Mouse (Mus musculus) forebrain, embryonic 10.5 days (tissue): ENCODE results near the gene Dusp15. TPM values are rescaled to one million over a fixed set of nuclear protein-coding genes. Genes with fewer than 3 reads are reported as not detected.

ENCODE experiments used
- DNase-seq: peaks from one replicate; pipeline ENCODE4 v3.0.0-alpha.2; 2017; ENCODE audit warnings: low spot score; ENCODE audit errors: extremely low spot score
- H3K27ac ChIP-seq: fragments of 300-500 bp; sonication (generic); 2 replicates; pipeline ENCODE4 v1.5.1; 2016; ENCODE audit warnings: mild to moderate bottlenecking
- H3K27me3 ChIP-seq: fragments of 300-500 bp; sonication (generic); 2 replicates; pipeline ENCODE4 v1.6.1; 2016; ENCODE audit warnings: mild to moderate bottlenecking; ENCODE audit not compliant: poor library complexity, severe bottlenecking
- H3K36me3 ChIP-seq: fragments of 300-500 bp; sonication (generic); replicated peaks from 2 replicates; pipeline ENCODE4 v1.6.1; 2016; ENCODE audit warnings: mild to moderate bottlenecking, moderate library complexity
- H3K4me1 ChIP-seq: fragments of 300-500 bp; sonication (generic); 2 replicates; pipeline ENCODE4 v1.6.1; 2016
- H3K4me3 ChIP-seq: fragments of 300-500 bp; sonication (generic); 2 replicates; pipeline ENCODE4 v1.5.1; 2016; ENCODE audit warnings: mild to moderate bottlenecking, moderate library complexity
- H3K9me3 ChIP-seq: fragments of 300-500 bp; sonication (generic); 2 replicates; pipeline ENCODE4 v1.6.1; 2016; ENCODE audit warnings: mild to moderate bottlenecking, moderate library complexity
- WGBS: fragments of 180-500 bp; shearing (Covaris S2); methylation state at CpG from one replicate; pipeline ENCODE4 v1.1.7; 2016; 5-methylcytosine and 5-hydroxymethylcytosine counted together
- polyA plus RNA-seq: library from polyadenylated mRNA; unstranded; fragments of >200 nt; fragmentation: Nextera tagmentation; extraction: Ambion mirVana; gene quantifications from 2 replicates; pipeline ENCODE4 v1.2.1, GENCODE M21; 2016

The Dusp15 gene
- polyA plus RNA-seq = 0.42 and 0.95 TPM in 2 replicates

- peak; percentile 44 for DNase-seq
- Histone ChIP-seq H3K27ac (peak within 1 kb of the TSS; percentile 87), H3K9me3 (no peaks in the 10 kb centered on the region), H3K36me3 (no peaks in the 10 kb centered on the region), H3K4me3 (peak within 1 kb of the TSS; percentile 80), H3K4me1 (peaks cover 28% of the 10 kb centered on the region), H3K27me3 (peaks cover 91% of the 10 kb centered on the region)
- WGBS = 2% methylated on average over 49 of the region's 54 CpGs
Observed at GRCm38 (mm10) chr2:152951065-152951849, at the start of gene Dusp15. Dusp15 (minus strand) TSS chr2:152951698.

- H3K36me3 ChIP-seq = no peaks in the 10 kb centered on the region
- 0 out of 2 replicates have a peak, but pooled peaks cover under 1% of the 10 kb centered on the region for H3K27me3 ChIP-seq
- H3K9me3 ChIP-seq = no peaks in the 10 kb centered on the region
- H3K27ac ChIP-seq = no peak overlapping the region
- 78% methylated on average over 4 of the region's 4 CpGs for WGBS
- H3K4me3 ChIP-seq = no peak overlapping the region
- H3K4me1 ChIP-seq = peaks cover 9% of the 10 kb centered on the region
- no peak for DNase-seq
Observed at GRCm38 (mm10) chr2:152997046-152997445, 45.5 kb upstream of the Dusp15 start.

DNA sequence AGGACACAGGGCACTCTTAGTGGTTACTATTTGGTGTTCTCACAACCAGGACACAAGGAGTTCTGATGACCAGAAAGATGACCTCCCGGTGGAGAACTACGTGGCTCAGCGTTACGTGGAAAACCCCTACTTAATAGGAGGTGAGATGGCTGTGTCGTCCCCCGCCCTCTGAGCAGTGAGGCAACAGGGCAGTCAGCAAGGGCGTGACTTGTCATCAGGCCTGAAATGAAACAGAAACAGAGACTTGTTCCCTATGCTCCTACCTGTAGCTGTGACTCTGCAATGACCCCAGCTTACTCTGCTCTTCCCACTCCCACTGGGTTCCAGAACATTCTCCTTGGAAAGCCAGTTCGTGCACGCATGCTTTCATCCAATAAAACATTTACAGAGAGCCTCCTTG, 40.0 kb upstream of the Dusp15 start:
- Histone ChIP-seq H3K9me3 (no peaks in the 10 kb centered on the region), H3K4me3 (no peak overlapping the region), H3K27me3 (no peaks in the 10 kb centered on the region), H3K36me3 (no peaks in the 10 kb centered on the region), H3K27ac (no peak overlapping the region), H3K4me1 (peaks cover 9% of the 10 kb centered on the region)
- DNase-seq = no peak
- 89% methylated on average over 9 of the region's 9 CpGs for WGBS

GRCm38 (mm10) chr2:152985582-152985981, 34.1 kb upstream of the Dusp15 start:
- H3K9me3 ChIP-seq = no peaks in the 10 kb centered on the region
- H3K27ac ChIP-seq = 0 out of 2 replicates have a peak overlapping the region, but pooled peaks have one; percentile 30
- 18% methylated on average over 1 of the region's 1 CpGs for WGBS
- H3K36me3 ChIP-seq = no peaks in the 10 kb centered on the region
- no peak for DNase-seq
- no peak overlapping the region for H3K4me3 ChIP-seq
- H3K27me3 ChIP-seq = no peaks in the 10 kb centered on the region
- peaks cover 3% of the 10 kb centered on the region; the same call in 1 of the 2 replicates for H3K4me1 ChIP-seq

GRCm38 (mm10) chr2:152976991-152977390, 25.5 kb upstream of the Dusp15 start:
- Histone ChIP-seq H3K4me1 (no peaks in the 10 kb centered on the region), H3K27me3 (no peaks in the 10 kb centered on the region; the same call in 1 of the 2 replicates), H3K27ac (no peak overlapping the region), H3K9me3 (peaks cover 2% of the 10 kb centered on the region; the same call in 1 of the 2 replicates), H3K36me3 (no peaks in the 10 kb centered on the region), H3K4me3 (no peak overlapping the region)
- DNase-seq = no peak
- WGBS = 55% methylated on average over 3 of the region's 3 CpGs

DNA sequence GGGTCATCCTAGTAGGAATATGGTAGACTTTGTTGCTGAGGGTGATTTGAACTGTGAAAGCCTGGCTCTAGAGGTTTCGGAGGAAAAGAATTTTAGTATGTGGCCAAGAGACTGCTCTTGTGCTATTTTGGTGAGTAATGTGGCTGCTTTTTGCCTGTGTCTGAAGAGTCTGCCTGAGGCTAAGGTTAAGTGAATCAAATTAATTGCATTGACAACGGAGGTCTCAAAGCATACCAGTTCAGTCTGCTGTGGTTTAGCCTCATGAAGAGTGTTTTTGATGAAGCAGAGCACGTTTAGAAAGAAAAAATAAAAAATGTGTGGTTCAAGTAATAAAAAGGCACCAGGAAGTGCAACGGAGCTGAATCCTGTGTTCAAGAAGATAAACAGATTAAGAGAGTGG, 14.1 kb upstream of the Dusp15 start:
- no peak for DNase-seq
- H3K27me3 ChIP-seq = 0 out of 2 replicates have a peak, but pooled peaks cover 3% of the 10 kb centered on the region
- H3K27ac ChIP-seq = no peak overlapping the region
- H3K9me3 ChIP-seq = no peaks in the 10 kb centered on the region
- no peak overlapping the region for H3K4me3 ChIP-seq
- peaks cover 9% of the 10 kb centered on the region for H3K4me1 ChIP-seq
- H3K36me3 ChIP-seq = no peaks in the 10 kb centered on the region
- WGBS = 75% methylated on average over 4 of the region's 4 CpGs

DNA sequence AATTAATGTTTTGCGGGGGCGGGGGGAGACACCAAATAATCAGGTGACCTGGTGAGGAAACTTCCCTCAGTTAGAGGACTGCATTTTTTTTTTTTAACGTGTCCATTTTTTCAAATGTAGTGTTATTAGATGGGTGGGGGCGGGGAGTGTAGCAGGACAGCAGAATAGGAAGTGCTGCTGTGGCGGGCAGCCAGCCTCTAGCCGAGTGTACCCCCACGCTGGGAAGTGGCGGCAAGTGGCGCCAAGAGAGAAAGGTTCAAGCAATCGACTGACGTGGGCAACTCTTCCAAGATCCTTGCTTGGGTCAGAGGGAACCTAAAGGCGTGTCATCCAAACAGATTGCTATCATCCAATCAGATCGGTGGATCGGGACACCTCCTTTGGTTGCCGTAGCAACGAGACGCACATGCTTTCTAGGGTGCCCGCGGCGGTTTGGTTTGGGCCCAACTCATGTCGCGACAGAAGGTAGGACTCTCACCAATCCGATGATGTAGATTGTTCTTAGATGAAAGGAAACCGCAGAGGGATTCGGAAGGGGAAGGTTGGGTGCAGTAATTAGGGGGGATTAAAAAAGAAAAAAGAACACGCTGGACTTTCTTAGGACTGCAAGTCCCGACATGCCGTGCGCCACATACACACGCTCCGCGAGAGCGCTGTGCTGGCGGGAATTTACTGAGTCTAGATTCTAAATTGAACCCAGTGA, 10.7 kb upstream of the Dusp15 start, which contains the start of gene Ttll9:
Gene Ttll9, plus strand, starts transcription at position 395 of the 703 bp plus-strand sequence.
- WGBS = 1% methylated on average over 34 of the region's 34 CpGs
- peak within 1 kb of the TSS; percentile 75 for H3K27ac ChIP-seq
- peak; percentile 84 for DNase-seq
- H3K27me3 ChIP-seq = 0 out of 2 replicates have a peak, but pooled peaks cover 11% of the 10 kb centered on the region
- no peaks in the 10 kb centered on the region for H3K9me3 ChIP-seq
- H3K4me3 ChIP-seq = peak within 1 kb of the TSS; percentile 54
- peaks cover 9% of the 10 kb centered on the region for H3K4me1 ChIP-seq
- H3K36me3 ChIP-seq = no peaks in the 10 kb centered on the region

- DNase-seq = no peak
- H3K4me1 ChIP-seq = peaks cover 15% of the 10 kb centered on the region
- H3K27me3 ChIP-seq = peaks cover 38% of the 10 kb centered on the region
- H3K27ac ChIP-seq = no peak overlapping the region
- H3K36me3 ChIP-seq = no peaks in the 10 kb centered on the region
- no peak overlapping the region for H3K4me3 ChIP-seq
- no peaks in the 10 kb centered on the region for H3K9me3 ChIP-seq
- WGBS = 84% methylated on average over 3 of the region's 3 CpGs
Observed at GRCm38 (mm10) chr2:152958116-152958515, 6.6 kb upstream of the Dusp15 start.

DNA sequence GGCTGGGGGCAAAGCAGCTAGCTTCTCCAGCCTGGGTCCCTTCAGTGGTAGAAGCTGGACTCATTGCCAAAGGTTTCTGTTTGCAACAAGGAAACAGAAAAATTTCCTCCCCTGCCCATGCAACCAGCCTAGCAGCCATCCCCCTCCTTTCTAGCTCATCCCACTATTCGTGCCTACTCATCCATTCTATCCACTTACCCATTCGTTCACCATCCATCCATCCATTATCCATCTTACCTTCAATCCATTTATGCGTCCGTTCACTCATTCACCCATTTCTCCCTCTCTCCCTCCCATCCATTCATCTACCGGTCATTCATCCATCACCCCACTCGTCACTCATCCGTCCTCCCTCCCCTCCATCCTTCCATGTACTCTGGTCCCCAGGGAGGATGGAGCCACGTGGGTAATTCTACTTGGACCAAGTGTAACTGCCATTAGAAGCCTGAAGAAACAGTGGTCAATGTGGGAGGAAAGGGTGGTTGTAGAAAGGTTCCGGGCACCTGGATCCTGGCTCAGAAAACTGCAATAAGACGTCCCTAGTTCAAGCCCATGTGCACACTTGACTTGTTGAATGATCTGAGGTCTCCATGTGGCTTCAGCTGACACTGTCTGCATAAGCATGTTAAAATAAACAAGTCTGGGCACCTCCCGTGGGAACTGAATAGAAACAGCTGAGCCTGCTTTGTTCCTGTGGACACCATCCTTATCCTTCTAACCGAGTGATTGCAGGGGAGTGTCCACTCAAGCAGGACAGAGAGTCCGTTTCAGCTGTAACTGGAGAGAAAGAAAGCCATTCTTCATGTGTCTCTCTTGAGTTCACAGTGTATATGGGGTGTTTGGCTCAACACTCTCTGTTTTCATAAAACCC, 587 bp upstream of the Dusp15 start:
- peaks cover 28% of the 10 kb centered on the region for H3K4me1 ChIP-seq
- 21% methylated on average over 13 of the region's 13 CpGs for WGBS
- H3K9me3 ChIP-seq = no peaks in the 10 kb centered on the region
- H3K27ac ChIP-seq = peak overlapping the region; percentile 87
- H3K27me3 ChIP-seq = peaks cover 88% of the 10 kb centered on the region
- peak overlapping the region; percentile 80 for H3K4me3 ChIP-seq
- no peak for DNase-seq
- H3K36me3 ChIP-seq = no peaks in the 10 kb centered on the region

DNA sequence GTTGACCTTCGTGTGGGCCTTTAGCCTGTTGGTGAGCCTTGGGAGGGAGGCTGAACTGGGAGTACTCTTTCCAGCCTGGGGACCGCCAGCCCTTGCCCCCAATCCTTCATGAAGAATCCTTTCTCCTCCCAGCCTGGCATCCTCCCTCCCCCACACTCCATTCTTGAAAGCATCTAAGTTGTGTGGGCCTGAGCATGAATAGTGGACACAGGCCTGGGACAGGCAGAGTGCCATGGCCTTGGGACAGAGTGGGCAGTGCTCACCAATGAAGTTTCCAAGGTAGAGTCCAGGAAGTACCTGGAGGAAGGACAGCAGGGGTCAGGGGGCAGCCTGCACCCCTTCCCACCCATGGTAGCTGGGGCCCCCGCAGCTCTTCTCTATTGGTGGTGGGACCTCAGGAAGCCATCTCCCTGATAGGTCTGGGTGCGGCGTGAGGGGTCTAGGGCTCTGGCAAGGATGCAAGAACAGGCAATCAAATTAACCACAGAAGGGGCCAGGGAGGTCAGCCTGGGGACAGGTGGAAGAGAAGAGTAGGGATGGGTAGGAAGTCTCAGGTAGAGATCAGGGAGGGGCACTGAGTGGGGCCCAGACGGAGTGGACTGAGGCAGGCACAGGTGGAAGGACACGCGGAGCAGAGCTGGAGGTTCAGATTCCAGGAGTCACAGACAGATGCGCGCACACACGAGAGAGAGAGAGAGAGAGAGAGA, 987 bp downstream of the Dusp15 start:
- Histone ChIP-seq H3K9me3 (no peaks in the 10 kb centered on the region), H3K27me3 (peaks cover 93% of the 10 kb centered on the region), H3K4me1 (peaks cover 28% of the 10 kb centered on the region), H3K36me3 (no peaks in the 10 kb centered on the region), H3K4me3 (peak overlapping the region; percentile 80), H3K27ac (no peak overlapping the region)
- DNase-seq = no peak
- WGBS = 40% methylated on average over 11 of the region's 11 CpGs

- Histone ChIP-seq H3K27me3 (peaks cover 98% of the 10 kb centered on the region), H3K27ac (no peak overlapping the region)
Observed at GRCm38 (mm10) chr2:152948438-152949020, 3.0 kb downstream of the Dusp15 start.

More at GRCm38 (mm10) chr2:152948438-152949020, 3.0 kb downstream of the Dusp15 start:
- H3K4me1 ChIP-seq = peaks cover 23% of the 10 kb centered on the region
- no peak overlapping the region for H3K4me3 ChIP-seq
- H3K36me3 ChIP-seq = no peaks in the 10 kb centered on the region
- WGBS = 85% methylated on average over 5 of the region's 5 CpGs
- no peak for DNase-seq
- no peaks in the 10 kb centered on the region for H3K9me3 ChIP-seq
